Mouse (Mus musculus) cortical plate, adult 2 months (tissue): ENCODE measurements at regions not wholly inside any gene's neighbourhood (a gene's known extent, or its start where the extent isn't known, plus 50 kb on each side); places are given as distances from the start of the nearest gene placed in this dataset.

ENCODE experiments used
- CTCF ChIP-seq: fragments of 200-500 bp; IDR thresholded peaks from 2 replicates; pipeline ENCODE4 v1.5.1; 2011; ENCODE audit warnings: mild to moderate bottlenecking, control low read depth, low read length; ENCODE audit not compliant: insufficient read depth; ENCODE audit errors: extremely low read depth
- POLR2A ChIP-seq: fragments of 200-500 bp; IDR thresholded peaks from 2 replicates; pipeline ENCODE4 v1.6.1; 2011; ENCODE audit warnings: mild to moderate bottlenecking, low read length, control low read depth; ENCODE audit not compliant: insufficient read depth; ENCODE audit errors: extremely low read depth

DNA sequence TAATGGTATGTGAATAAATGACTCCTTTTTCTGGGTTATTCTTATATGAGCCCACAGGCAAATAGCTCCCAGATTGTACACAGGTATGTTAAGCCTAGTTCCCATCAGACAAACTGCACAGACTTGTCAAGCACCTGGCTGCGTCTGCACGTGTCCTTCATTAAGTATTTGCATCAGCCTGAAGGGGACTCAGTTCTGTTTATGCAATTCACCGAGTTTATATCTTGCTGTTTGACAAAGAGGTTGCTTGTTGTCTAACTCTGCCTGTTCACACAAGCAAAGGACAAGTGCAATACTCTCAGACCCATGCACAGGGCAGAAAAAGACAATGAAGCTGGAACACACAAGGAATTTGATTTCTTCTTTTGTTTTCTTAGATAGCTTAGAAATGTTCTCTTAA is 215.2 kb downstream of the Arl4a start:
- no peak for TF ChIP-seq CTCF
- TF ChIP-seq POLR2A, result no peak
